Mouse (Mus musculus) E14TG2a.4 (cell line): Measurements from ENCODE around the gene Cep170.

Source experiments
- H3K27me3 ChIP-seq: 2 replicates; pipeline ENCODE4 v1.6.1; 2014; ENCODE audit warnings: low read length, control low read depth; ENCODE audit not compliant: insufficient read depth
- H3K36me3 ChIP-seq: 2 replicates; pipeline ENCODE4 v1.6.1; 2014; ENCODE audit warnings: low read length, control low read depth; ENCODE audit not compliant: insufficient read depth
- H3K4me1 ChIP-seq: replicated peaks from 2 replicates; pipeline ENCODE4 v1.6.1; 2014; ENCODE audit warnings: low read depth, low read length, control low read depth
- H3K4me3 ChIP-seq: replicated peaks from 2 replicates; pipeline ENCODE4 v1.5.1; 2014; ENCODE audit warnings: mild to moderate bottlenecking, low read length
- H3K9me3 ChIP-seq: 2 replicates; pipeline ENCODE4 v1.6.1; 2014; ENCODE audit warnings: low read length, control low read depth
- CTCF ChIP-seq: conservative IDR thresholded peaks from 2 replicates; pipeline ENCODE4 v1.5.1; 2014; ENCODE audit warnings: low read length
- NANOG ChIP-seq: IDR thresholded peaks from 2 replicates; pipeline ENCODE4 v1.6.1; 2014; ENCODE audit warnings: borderline replicate concordance, low read length, mixed read lengths
- POU5F1 ChIP-seq: IDR thresholded peaks from 2 replicates; pipeline ENCODE4 v1.6.1; 2014; ENCODE audit warnings: low read length, borderline replicate concordance

Gene Cep170

DNA sequence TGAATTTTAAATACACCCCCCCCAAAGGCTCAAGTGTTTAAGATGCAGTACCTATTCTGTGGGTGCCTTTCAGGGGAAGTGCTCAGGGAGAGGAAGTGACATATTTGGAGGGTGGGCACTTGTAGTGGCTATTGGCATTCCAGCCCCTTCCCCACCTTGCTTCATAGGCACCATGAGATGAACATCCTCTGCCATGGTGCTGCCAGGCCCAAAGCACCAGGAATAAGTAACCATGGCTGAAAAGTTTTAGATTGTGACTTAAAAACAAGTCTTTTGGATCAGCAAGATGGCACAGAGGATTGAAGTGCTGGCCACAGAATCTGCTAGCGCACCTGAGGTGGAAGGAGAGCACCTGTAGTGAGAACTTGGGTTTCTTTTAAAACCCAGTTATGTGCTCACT is 113.6 kb downstream of the Cep170 start:
- H3K27me3 ChIP-seq, result no peaks in the 10 kb centered on the region
- no peak overlapping the region for H3K4me3 ChIP-seq
- TF ChIP-seq CTCF (no peak), POU5F1 (no peak), NANOG (no peak)
- H3K9me3 ChIP-seq, result no peaks in the 10 kb centered on the region
- no peaks in the 10 kb centered on the region for H3K36me3 ChIP-seq
- no peaks in the 10 kb centered on the region for H3K4me1 ChIP-seq

DNA sequence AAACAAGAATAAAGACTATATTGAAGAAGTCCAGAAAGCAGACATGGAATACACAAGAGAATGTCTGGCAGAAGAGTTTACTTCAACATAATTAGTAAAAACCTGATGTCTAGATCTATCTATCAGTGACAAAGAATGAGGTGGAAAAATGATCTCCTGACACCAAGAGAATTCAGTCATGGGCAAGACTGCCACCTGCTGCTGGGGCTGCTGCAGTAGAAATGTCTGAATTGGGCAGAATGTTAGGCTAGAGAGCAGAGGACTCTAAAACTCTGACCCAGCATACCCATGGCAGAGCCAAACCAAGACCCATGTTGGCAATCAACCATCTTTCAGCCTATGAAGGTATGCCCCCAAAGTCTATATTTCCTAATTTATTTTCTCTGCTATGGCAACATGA is 114.1 kb downstream of the Cep170 start:
- Histone ChIP-seq H3K4me1 (no peaks in the 10 kb centered on the region), H3K9me3 (no peaks in the 10 kb centered on the region)
- TF ChIP-seq NANOG (no peak), CTCF (peak; percentile 24; the same call in 1 of the 2 replicates), POU5F1 (no peak)

DNA sequence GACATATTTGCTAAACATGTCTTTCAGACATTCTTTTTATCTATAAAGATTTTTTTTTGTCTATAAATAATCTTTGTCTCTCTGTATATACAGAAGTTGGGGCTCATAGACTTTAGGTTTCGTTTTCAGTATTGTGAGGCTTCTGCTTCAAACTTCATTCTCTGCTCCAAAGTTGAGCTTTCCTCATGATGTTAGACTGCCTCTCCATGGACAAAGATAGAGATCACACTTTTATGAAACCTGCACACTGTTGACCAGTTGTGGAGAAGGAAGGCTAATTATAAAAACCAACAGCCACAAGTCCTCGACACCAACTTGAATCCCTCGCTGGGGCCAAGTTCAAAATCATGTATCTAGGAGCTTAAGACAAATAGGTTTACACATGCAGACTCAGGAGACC is 115.2 kb downstream of the Cep170 start:
- no peaks in the 10 kb centered on the region for H3K36me3 ChIP-seq
- H3K4me1 ChIP-seq, result no peaks in the 10 kb centered on the region
- TF ChIP-seq POU5F1 (no peak), NANOG (no peak), CTCF (no peak)

More for the DNA sequence above, 114.1 kb downstream of the Cep170 start:
- H3K4me3 ChIP-seq, result no peak overlapping the region
- H3K27me3 ChIP-seq, result no peaks in the 10 kb centered on the region
- H3K36me3 ChIP-seq, result no peaks in the 10 kb centered on the region

DNA sequence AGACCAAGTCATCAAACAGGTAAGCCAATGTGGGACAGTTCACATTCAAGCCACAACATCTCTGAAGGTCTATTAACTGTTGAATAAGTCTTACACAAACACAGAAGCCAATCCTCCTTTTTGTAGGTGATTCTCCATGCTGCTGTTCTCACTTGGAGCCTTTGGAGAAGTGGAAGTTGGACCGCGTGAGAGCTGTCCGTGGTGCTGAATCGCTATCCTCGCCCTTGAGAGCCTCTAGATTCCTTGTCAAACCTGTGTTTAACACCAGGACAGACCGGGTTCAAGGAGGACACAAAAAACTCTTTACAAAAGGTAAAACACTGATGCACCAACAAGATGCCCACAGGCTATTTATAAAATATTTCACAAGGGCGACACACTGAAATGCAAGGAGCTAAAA is 116.8 kb downstream of the Cep170 start:
- Histone ChIP-seq H3K27me3 (no peaks in the 10 kb centered on the region), H3K9me3 (no peaks in the 10 kb centered on the region), H3K4me3 (no peak overlapping the region), H3K4me1 (no peaks in the 10 kb centered on the region), H3K36me3 (no peaks in the 10 kb centered on the region)
- TF ChIP-seq CTCF (no peak), POU5F1 (no peak)

More for the DNA sequence above, 115.2 kb downstream of the Cep170 start:
- no peak overlapping the region for H3K4me3 ChIP-seq
- no peaks in the 10 kb centered on the region for H3K27me3 ChIP-seq
- no peaks in the 10 kb centered on the region for H3K9me3 ChIP-seq

DNA sequence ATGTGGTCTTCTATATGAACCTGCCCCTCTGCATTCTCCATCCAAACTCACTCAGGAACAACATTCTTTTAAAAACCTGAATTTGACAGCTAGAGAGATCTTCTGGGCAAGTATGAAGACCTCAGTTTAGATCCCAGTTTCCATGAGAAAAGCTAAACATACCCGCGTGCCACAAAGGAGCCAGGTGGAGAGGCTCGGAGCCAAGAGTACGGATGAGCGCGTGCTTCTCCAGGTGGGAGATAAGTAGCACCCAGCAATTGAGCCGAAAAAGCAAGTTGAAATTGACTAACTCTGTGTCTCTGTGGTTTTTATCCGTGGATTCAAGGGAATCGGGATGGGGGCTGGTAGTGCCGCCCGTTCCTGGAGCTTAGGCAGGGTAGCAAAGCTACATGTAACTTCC is 122.8 kb downstream of the Cep170 start:
- no peaks in the 10 kb centered on the region for H3K36me3 ChIP-seq
- H3K9me3 ChIP-seq, result no peaks in the 10 kb centered on the region
- TF ChIP-seq NANOG (no peak), POU5F1 (no peak), CTCF (no peak)
- H3K4me3 ChIP-seq, result no peak overlapping the region
- no peaks in the 10 kb centered on the region for H3K27me3 ChIP-seq
- peaks cover 8% of the 10 kb centered on the region for H3K4me1 ChIP-seq

DNA sequence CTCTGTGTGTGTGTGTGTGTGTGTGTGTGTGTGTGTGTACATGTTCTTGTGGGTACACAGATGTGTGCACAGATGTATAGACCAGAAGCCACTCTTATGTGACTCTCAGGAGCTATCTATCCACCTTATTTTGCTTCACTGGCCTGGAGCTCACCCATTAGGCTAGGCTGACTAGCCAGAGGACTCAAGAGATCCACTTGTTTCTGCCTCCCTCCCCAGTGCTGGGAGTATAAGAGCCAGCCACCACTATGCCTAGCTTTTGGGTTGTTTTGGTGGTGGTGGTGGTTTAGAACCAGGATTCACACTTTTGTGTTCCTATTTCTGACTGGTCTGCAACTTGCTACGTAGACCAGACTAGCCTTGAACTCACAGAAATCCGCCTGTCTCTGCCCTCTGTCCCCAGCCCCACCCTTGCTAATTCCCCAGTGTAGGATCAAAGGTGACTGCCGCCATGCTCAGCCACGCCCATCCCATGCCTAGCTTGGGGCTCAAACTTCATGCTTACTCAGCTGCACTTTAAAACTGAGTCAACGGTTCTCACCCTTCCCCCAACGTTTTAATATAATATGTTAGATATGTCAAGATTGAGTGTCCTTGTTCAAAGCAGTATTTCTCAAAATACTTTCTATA is 125.5 kb downstream of the Cep170 start:
- no peak for TF ChIP-seq CTCF
- TF ChIP-seq NANOG, result no peak
- no peak for TF ChIP-seq POU5F1
- Histone ChIP-seq H3K27me3 (no peaks in the 10 kb centered on the region), H3K4me1 (peaks cover 8% of the 10 kb centered on the region), H3K9me3 (no peaks in the 10 kb centered on the region), H3K4me3 (no peak overlapping the region), H3K36me3 (no peaks in the 10 kb centered on the region)
